Mouse (Mus musculus) forebrain, embryonic 11.5 days (tissue): ENCODE data around the gene Stac3. TPM values are rescaled to one million over a fixed set of nuclear protein-coding genes. Genes with fewer than 3 reads are reported as not detected.

Source experiments
- ATAC-seq: fragments of 200-750 bp; cut with Nextera tagmentation; replicated peaks from 2 replicates; pipeline ENCODE4 v1.8.0; 2017; ENCODE audit warnings: moderate TSS enrichment; ENCODE audit not compliant: low FRiP score
- DNase-seq: peaks from one replicate; pipeline ENCODE4 v3.0.0-alpha.2; 2017; ENCODE audit warnings: low spot score
- H3K27ac ChIP-seq: fragments of 300-500 bp; sonication (generic); 2 replicates; pipeline ENCODE4 v1.5.1; 2014; ENCODE audit warnings: low read depth, low read length
- H3K27me3 ChIP-seq: fragments of 300-500 bp; sonication (generic); 2 replicates; pipeline ENCODE4 v1.6.1; 2014; ENCODE audit warnings: mild to moderate bottlenecking, low read length, mixed read lengths; ENCODE audit not compliant: control insufficient read depth, insufficient read depth
- H3K36me3 ChIP-seq: fragments of 300-500 bp; sonication (generic); 2 replicates; pipeline ENCODE4 v1.6.1; 2014; ENCODE audit warnings: mild to moderate bottlenecking, low read length, moderate library complexity, mixed read lengths; ENCODE audit not compliant: control insufficient read depth, insufficient read depth
- H3K4me1 ChIP-seq: fragments of 300-500 bp; sonication (generic); replicated peaks from 2 replicates; pipeline ENCODE4 v1.6.1; 2014; ENCODE audit warnings: low read length, mixed read lengths; ENCODE audit not compliant: control insufficient read depth, insufficient read depth
- H3K4me2 ChIP-seq: fragments of 300-500 bp; sonication (generic); 2 replicates; pipeline ENCODE4 v1.6.1; 2014; ENCODE audit warnings: low read depth, mild to moderate bottlenecking, low read length, moderate library complexity, mixed read lengths; ENCODE audit not compliant: severe bottlenecking
- H3K4me3 ChIP-seq: fragments of 300-500 bp; sonication (generic); 2 replicates; pipeline ENCODE4 v1.5.1; 2014; ENCODE audit warnings: low read depth, low read length
- H3K9ac ChIP-seq: fragments of 300-500 bp; sonication (generic); 2 replicates; pipeline ENCODE4 v1.6.1; 2014; ENCODE audit warnings: low read length
- H3K9me3 ChIP-seq: fragments of 300-500 bp; sonication (generic); 2 replicates; pipeline ENCODE4 v1.6.1; 2016; ENCODE audit warnings: low read length, mixed read lengths; ENCODE audit not compliant: control insufficient read depth
- WGBS: fragments of 180-500 bp; shearing (Covaris S2); extraction: QIAGEN DNeasy Blood & Tissue Kit; methylation state at CpG from one replicate; pipeline ENCODE4 v1.1.7; 2014; 5-methylcytosine and 5-hydroxymethylcytosine counted together
- polyA plus RNA-seq: library from polyadenylated mRNA; unstranded; fragments of >200 nt; fragmentation: Nextera tagmentation; extraction: Ambion mirVana; gene quantifications from 2 replicates; pipeline ENCODE4 v1.2.1, GENCODE M21; 2014

Stac3 gene
- polyA plus RNA-seq, 1 experiment from 2014 or later, result not detected

- Histone ChIP-seq H3K27me3 (peaks cover under 1% of the 10 kb centered on the region; the same call in 1 of the 2 replicates), H3K4me1 (peaks cover under 1% of the 10 kb centered on the region; the same call in 1 of the 2 replicates), H3K4me2 (no peak overlapping the region), H3K36me3 (no peaks in the 10 kb centered on the region; the same call in none of the 2 replicates), H3K27ac (no peak overlapping the region), H3K9ac (no peak overlapping the region), H3K9me3 (no peaks in the 10 kb centered on the region), H3K4me3 (no peak overlapping the region)
- ATAC-seq (no peak), DNase-seq (no peak)
- WGBS, result 95% methylated on average over 8 of the region's 8 CpGs
These were observed 40.0 kb downstream of the Stac3 start for GRCm38 (mm10) chr10:127541510-127541909.

GRCm38 (mm10) chr10:127542084-127542483 is 40.6 kb downstream of the Stac3 start:
- DNase-seq (no peak), ATAC-seq (no peak)
- no peaks in the 10 kb centered on the region; the same call in none of the 2 replicates for H3K36me3 ChIP-seq
- H3K4me1 ChIP-seq, result no peaks in the 10 kb centered on the region
- H3K27ac ChIP-seq, result no peak overlapping the region
- H3K9ac ChIP-seq, result no peak overlapping the region
- no peak overlapping the region for H3K4me2 ChIP-seq
- no peaks in the 10 kb centered on the region for H3K9me3 ChIP-seq
- H3K4me3 ChIP-seq, result no peak overlapping the region
- 85% methylated on average over 13 of the region's 13 CpGs for WGBS
- no peaks in the 10 kb centered on the region for H3K27me3 ChIP-seq

GRCm38 (mm10) chr10:127542720-127543119 is 41.2 kb downstream of the Stac3 start:
- H3K9me3 ChIP-seq, result no peaks in the 10 kb centered on the region
- H3K4me1 ChIP-seq, result no peaks in the 10 kb centered on the region
- no peak overlapping the region for H3K9ac ChIP-seq
- ATAC-seq (no peak), DNase-seq (no peak)
- H3K27me3 ChIP-seq, result no peaks in the 10 kb centered on the region
- no peak overlapping the region for H3K4me3 ChIP-seq
- no peak overlapping the region for H3K4me2 ChIP-seq
- WGBS, result 52% methylated on average over 6 of the region's 6 CpGs
- no peaks in the 10 kb centered on the region; the same call in none of the 2 replicates for H3K36me3 ChIP-seq
- H3K27ac ChIP-seq, result no peak overlapping the region

- no peaks in the 10 kb centered on the region for H3K27me3 ChIP-seq
- no peak for DNase-seq
- no peaks in the 10 kb centered on the region for H3K9me3 ChIP-seq
- 86% methylated on average over 3 of the region's 3 CpGs for WGBS
- no peak overlapping the region for H3K4me3 ChIP-seq
- H3K4me2 ChIP-seq, result no peak overlapping the region
- H3K27ac ChIP-seq, result no peak overlapping the region
- H3K36me3 ChIP-seq, result peaks cover 3% of the 10 kb centered on the region
- H3K9ac ChIP-seq, result no peak overlapping the region
- no peaks in the 10 kb centered on the region for H3K4me1 ChIP-seq
- ATAC-seq, result no peak
These were observed 42.4 kb downstream of the Stac3 start for GRCm38 (mm10) chr10:127543916-127544315.

- H3K4me3 ChIP-seq, result no peak overlapping the region
- no peak for DNase-seq
- H3K9ac ChIP-seq, result no peak overlapping the region
- H3K27ac ChIP-seq, result no peak overlapping the region
- no peak overlapping the region for H3K4me2 ChIP-seq
- H3K36me3 ChIP-seq, result peaks cover 5% of the 10 kb centered on the region
- no peak for ATAC-seq
- H3K27me3 ChIP-seq, result no peaks in the 10 kb centered on the region
- no peaks in the 10 kb centered on the region for H3K9me3 ChIP-seq
- 95% methylated on average over 20 of the region's 20 CpGs for WGBS
- H3K4me1 ChIP-seq, result no peaks in the 10 kb centered on the region
These were observed 42.9 kb downstream of the Stac3 start for GRCm38 (mm10) chr10:127544375-127544774.

- Histone ChIP-seq H3K4me3 (no peak overlapping the region), H3K4me1 (no peaks in the 10 kb centered on the region), H3K4me2 (no peak overlapping the region), H3K27me3 (no peaks in the 10 kb centered on the region), H3K9ac (no peak overlapping the region), H3K36me3 (peaks cover 11% of the 10 kb centered on the region), H3K9me3 (no peaks in the 10 kb centered on the region), H3K27ac (no peak overlapping the region)
- WGBS, result 89% methylated on average over 7 of the region's 7 CpGs
- DNase-seq, result no peak
- no peak for ATAC-seq
These were observed 45.0 kb downstream of the Stac3 start for GRCm38 (mm10) chr10:127546505-127546904.

GRCm38 (mm10) chr10:127548236-127548635 is 46.8 kb downstream of the Stac3 start:
- WGBS, result 94% methylated on average over 15 of the region's 15 CpGs
- ATAC-seq, result no peak
- H3K27ac ChIP-seq, result no peak overlapping the region
- H3K36me3 ChIP-seq, result peaks cover 18% of the 10 kb centered on the region
- H3K4me2 ChIP-seq, result no peak overlapping the region
- no peak for DNase-seq
- no peak overlapping the region for H3K9ac ChIP-seq
- no peaks in the 10 kb centered on the region for H3K4me1 ChIP-seq
- H3K4me3 ChIP-seq, result no peak overlapping the region
- H3K9me3 ChIP-seq, result no peaks in the 10 kb centered on the region
- H3K27me3 ChIP-seq, result no peaks in the 10 kb centered on the region

GRCm38 (mm10) chr10:127549892-127550291 is 48.4 kb downstream of the Stac3 start:
- H3K4me3 ChIP-seq, result no peak overlapping the region
- no peak overlapping the region for H3K4me2 ChIP-seq
- no peak overlapping the region for H3K27ac ChIP-seq
- peaks cover 22% of the 10 kb centered on the region for H3K36me3 ChIP-seq
- H3K9ac ChIP-seq, result no peak overlapping the region
- no peaks in the 10 kb centered on the region for H3K9me3 ChIP-seq
- H3K4me1 ChIP-seq, result no peaks in the 10 kb centered on the region
- WGBS, result 94% methylated on average over 17 of the region's 17 CpGs
- DNase-seq, result no peak
- no peaks in the 10 kb centered on the region for H3K27me3 ChIP-seq
- ATAC-seq, result no peak

- no peak overlapping the region for H3K4me3 ChIP-seq
- no peak overlapping the region for H3K9ac ChIP-seq
- no peak for DNase-seq
- H3K27ac ChIP-seq, result no peak overlapping the region
- no peak overlapping the region for H3K4me2 ChIP-seq
- no peak for ATAC-seq
- H3K4me1 ChIP-seq, result no peaks in the 10 kb centered on the region
- no peaks in the 10 kb centered on the region for H3K9me3 ChIP-seq
- H3K36me3 ChIP-seq, result peaks cover 38% of the 10 kb centered on the region
- no peaks in the 10 kb centered on the region for H3K27me3 ChIP-seq
- 73% methylated on average over 18 of the region's 18 CpGs for WGBS
These were observed 54.2 kb downstream of the Stac3 start for GRCm38 (mm10) chr10:127555703-127556102.
